Mouse (Mus musculus) gastrocnemius, postnatal 4 days (tissue): ENCODE measurements around the gene B9d2. TPM values are rescaled to one million over a fixed set of nuclear protein-coding genes. Genes with fewer than 3 reads are reported as not detected.

Experiments used
- DNase-seq, 2 experiments: peaks; one replicate each; pipeline ENCODE4 v3.0.0; 2021 to 2022; ENCODE audit warnings: low spot score in 2 of 2, mixed read lengths in 2 of 2
- total RNA-seq, 2 experiments: library from RNA; stranded (reverse); gene quantifications; 2 replicates each; pipeline ENCODE4 v1.2.3; 2021

Gene B9d2
- total RNA-seq, 2 experiments from 2014 or later, result 12.1 to 12.9 TPM

DNA sequence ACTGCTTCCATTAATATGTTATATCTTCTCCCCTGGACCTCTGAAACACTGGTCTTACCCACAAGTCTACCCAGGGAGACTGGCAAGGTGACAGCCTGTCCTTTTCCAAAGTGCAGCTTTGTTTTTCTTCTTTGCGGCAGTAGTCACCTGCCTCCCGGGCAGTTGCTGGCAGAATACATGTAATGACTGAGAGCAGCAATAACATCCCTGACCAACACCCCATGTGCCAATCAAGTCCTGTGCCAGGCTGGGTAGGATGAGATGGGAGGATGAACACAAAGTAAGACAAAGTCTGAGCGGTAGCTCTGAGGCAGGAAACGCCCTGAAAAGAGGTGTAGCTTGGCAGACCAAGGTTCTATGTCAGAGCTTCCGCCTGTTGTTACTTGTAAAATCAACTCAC is 47.2 kb downstream of the B9d2 start:
- no peak for DNase-seq

DNA sequence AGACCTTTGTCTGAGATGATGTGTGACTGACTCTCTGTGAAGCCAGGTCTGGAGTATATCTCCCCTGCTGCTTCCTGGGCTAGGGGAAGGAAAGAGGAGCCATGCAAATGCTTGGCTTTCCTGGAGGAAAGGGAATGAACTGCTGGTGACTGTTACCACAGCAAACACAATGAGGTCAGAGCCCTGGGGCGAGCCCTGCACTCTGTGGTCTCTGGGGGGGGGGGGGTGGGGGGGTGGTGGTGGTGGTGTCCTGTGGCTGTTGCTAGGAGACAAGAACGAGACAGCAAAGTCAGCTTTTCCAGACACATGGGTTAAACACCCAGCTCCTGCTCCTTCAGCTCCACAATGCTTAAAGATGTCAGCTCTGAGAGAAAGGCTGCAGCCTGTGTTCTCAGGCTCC is 48.8 kb downstream of the B9d2 start:
- no peak for DNase-seq

DNA sequence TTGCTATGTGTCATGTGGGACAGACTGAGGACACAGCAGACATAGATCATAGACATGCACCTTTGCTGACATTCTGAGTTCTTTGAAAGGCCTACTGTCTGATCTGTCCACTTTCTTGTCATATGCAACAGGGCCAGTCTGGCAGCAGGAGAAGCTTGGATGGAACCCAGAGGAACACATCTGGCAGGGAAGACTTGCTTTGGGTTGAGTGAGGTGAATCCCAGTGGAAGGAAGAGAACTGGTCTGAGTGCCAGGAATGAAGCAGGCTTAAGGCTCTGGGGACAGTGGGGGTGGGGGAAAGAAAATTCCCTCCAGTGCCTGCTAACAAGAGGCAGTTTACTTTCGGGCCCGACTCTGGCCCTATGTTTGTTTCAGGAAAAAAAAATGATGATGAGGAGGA is 49.3 kb downstream of the B9d2 start:
- DNase-seq, result no peak

DNA sequence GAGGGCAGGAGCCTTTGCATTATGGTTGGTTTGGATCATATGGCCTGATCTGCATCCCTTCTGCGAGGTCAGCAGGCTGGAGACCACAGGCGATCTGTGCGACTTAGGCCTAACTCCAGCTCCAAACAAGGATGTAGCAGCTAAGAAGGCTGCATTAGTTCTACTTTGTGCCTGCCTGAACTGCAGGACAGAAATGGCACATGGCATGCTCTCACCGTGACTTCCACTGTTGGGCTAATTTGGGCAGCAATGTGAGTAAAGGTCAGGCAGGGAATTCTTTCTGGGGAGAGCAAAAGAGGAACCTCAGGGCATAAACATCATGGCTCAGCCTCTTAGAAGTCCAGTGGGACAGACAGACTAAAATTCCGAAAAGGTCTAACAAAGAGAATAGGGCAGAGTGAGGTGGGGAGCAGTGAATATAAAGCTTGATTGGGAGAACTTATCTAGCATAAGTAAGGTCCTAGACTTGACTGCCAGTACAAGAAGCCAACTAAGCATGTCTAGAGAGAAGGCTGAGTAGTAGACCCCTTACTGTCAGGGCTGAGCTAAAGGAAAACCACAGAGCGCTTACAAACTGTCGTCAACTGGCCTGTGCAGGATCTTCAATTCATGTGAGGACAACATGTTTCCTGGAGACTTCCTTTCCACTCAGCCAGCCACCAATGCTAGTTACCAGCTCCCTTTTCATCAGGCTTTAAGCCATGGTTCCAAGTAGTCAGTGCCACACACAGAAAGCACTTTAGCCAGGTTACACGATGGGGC is 50.9 kb downstream of the B9d2 start:
- DNase-seq, result no peak

DNA sequence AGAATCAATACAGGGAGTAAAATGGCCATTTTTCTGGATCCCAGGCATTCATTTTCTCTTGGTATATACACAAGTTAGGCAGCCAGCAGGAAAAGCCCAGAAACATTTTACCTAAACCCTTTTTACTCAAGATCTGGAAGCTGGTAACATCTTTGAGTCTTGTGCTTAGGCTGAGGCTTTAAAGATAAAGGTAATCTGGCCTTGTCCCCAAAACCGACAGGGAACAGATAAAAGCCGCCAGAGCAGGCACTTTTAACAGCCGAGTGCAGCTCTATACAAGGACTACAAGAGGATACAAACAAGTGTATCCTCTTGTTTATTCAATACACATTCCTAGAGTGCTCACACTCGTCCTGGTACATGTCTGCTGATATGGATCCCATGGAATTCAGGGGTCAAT is 54.4 kb downstream of the B9d2 start:
- DNase-seq, result no peak

Other genes with a start within 250 kb of the B9d2 start
- 1 to 10 TPM; 5.5 to 6.1 TPM for gene Ceacam1, start 203.2 kb upstream of the B9d2 start, total RNA-seq
- gene Ceacam2, start 140.9 kb upstream of the B9d2 start, total RNA-seq, result 1 to 10 TPM in 1 of 2 experiments, under 1 TPM in 1; 0.47 to 1.3 TPM
- gene Erich4, start 64.9 kb upstream of the B9d2 start, total RNA-seq, result not detected
- gene Dmac2, start 61.4 kb upstream of the B9d2 start, total RNA-seq, result 10 to 100 TPM; 20.1 to 23.1 TPM
- 1 to 10 TPM; 4.2 to 4.8 TPM for gene B3gnt8, start 54.1 kb upstream of the B9d2 start, total RNA-seq
- 10 to 100 TPM; 55.6 to 55.8 TPM for gene Bckdha, start 21.8 kb upstream of the B9d2 start, total RNA-seq
- 10 to 100 TPM; 24.5 to 25.7 TPM for gene Exosc5, start 21.6 kb upstream of the B9d2 start, total RNA-seq
- not detected for gene Tmem91, start 5.6 kb upstream of the B9d2 start, total RNA-seq
- gene Tgfb1, start 6.2 kb downstream of the B9d2 start, total RNA-seq, result 10 to 100 TPM; 21.4 to 24.6 TPM
- 10 to 100 TPM; 34.5 to 39.4 TPM for gene Ccdc97, start 38.3 kb downstream of the B9d2 start, total RNA-seq
- 100 to 1,000 TPM; 131 to 132 TPM for gene Hnrnpul1, start 74.0 kb downstream of the B9d2 start, total RNA-seq
- gene Axl, start 107.9 kb downstream of the B9d2 start, total RNA-seq, result 100 to 1,000 TPM; 172 to 194 TPM
- under 1 TPM; 0.57 to 0.69 TPM for gene Cyp2s1, start 136.1 kb downstream of the B9d2 start, total RNA-seq
- not detected for gene Cyp2b10, start 216.8 kb downstream of the B9d2 start, total RNA-seq